Mouse (Mus musculus): ENCODE measurements at regions not wholly inside any gene's neighbourhood (a gene's known extent, or its start where the extent isn't known, plus 50 kb on each side); places are given as distances from the start of the nearest gene placed in this dataset.

GRCm38 (mm10) chr14:61803421-61803925 is 196.2 kb downstream of the Kcnrg start:
- Histone ChIP-seq H3K4me3 (ENCODE audit: control insufficient read depth in 1 of 2, insufficient read depth in 1 of 2, low read depth in 2 of 2, low read length in 2 of 2) (no peak overlapping the region), H3K4me1 (ENCODE audit: control insufficient read depth in 1 of 2, insufficient read depth in 2 of 2, low read length in 2 of 2) (no peaks in the 10 kb centered on the region), H3K79me2 (ENCODE audit: control insufficient read depth, insufficient read depth, low read length, poor library complexity) (no peaks in the 10 kb centered on the region), H3K36me3 (ENCODE audit: control insufficient read depth in 1 of 2, insufficient read depth in 2 of 2, low read length in 2 of 2) (no peaks in the 10 kb centered on the region), H3K27ac (ENCODE audit: control insufficient read depth, low read depth, low read length) (no peak overlapping the region), H3K9me3 (replicated peaks; ENCODE audit: insufficient read depth, low read length) (no peaks in the 10 kb centered on the region), H3K27me3 (ENCODE audit: control insufficient read depth in 1 of 2, insufficient read depth in 2 of 2, low read length in 2 of 2) (no peaks in the 10 kb centered on the region; a peak in 1 of 4 replicates), H3K9ac (ENCODE audit: control insufficient read depth, low read depth, low read length, poor library complexity, severe bottlenecking) (no peak overlapping the region)
- TF ChIP-seq ETS1 (IDR thresholded peaks at IDR 0.05; ENCODE audit: low read depth, low read length) (no peak), MYB (IDR thresholded peaks at IDR 0.05; ENCODE audit: low read depth, low read length) (no peak), GABPA (IDR thresholded peaks at IDR 0.05; ENCODE audit: low read depth, low read length) (no peak), MAX (IDR thresholded peaks at IDR 0.05; ENCODE audit: low read length) (no peak), GATA1 (IDR thresholded peaks at IDR 0.05; ENCODE audit: low read depth, low read length) (no peak), BHLHE40 (IDR thresholded peaks at IDR 0.05; ENCODE audit: borderline replicate concordance, low read depth, low read length) (no peak), SMC3 (IDR thresholded peaks at IDR 0.05; ENCODE audit: low read depth, low read length) (no peak), ZKSCAN1 (IDR thresholded peaks at IDR 0.05; ENCODE audit: low read depth, low read length) (no peak), TAL1 (IDR thresholded peaks at IDR 0.05; ENCODE audit: low read length) (no peak), E2F4 (IDR thresholded peaks at IDR 0.05; ENCODE audit: borderline replicate concordance, low read depth, low read length) (no peak), ELF1 (IDR thresholded peaks at IDR 0.05; ENCODE audit: low read depth, low read length) (no peak), UBTF (IDR thresholded peaks at IDR 0.05; ENCODE audit: borderline replicate concordance, insufficient read depth, low read depth, low read length) (no peak)
- DNase-seq (ENCODE audit: low read depth, low spot score) = no peak

- no peaks in the 10 kb centered on the region; a peak in 1 of 4 replicates for H3K27me3 ChIP-seq (ENCODE audit: control insufficient read depth in 1 of 2, insufficient read depth in 2 of 2, low read length in 2 of 2)
- H3K4me1 ChIP-seq (ENCODE audit: control insufficient read depth in 1 of 2, insufficient read depth in 2 of 2, low read length in 2 of 2) = no peaks in the 10 kb centered on the region
- TF ChIP-seq BHLHE40 (IDR thresholded peaks at IDR 0.05; ENCODE audit: borderline replicate concordance, low read depth, low read length) = no peak
- no peak for TF ChIP-seq POLR2AphosphoS5 (IDR thresholded peaks at IDR 0.05; ENCODE audit: borderline replicate concordance, low read depth, low read length)
- no peak for TF ChIP-seq MAZ (IDR thresholded peaks at IDR 0.05; ENCODE audit: low read depth, low read length)
- TF ChIP-seq MAFK (IDR thresholded peaks at IDR 0.05; ENCODE audit: borderline replicate concordance, low read depth, low read length) = no peak
- no peak for TF ChIP-seq RCOR1 (IDR thresholded peaks at IDR 0.05; ENCODE audit: low read depth, low read length)
- TF ChIP-seq POLR2AphosphoS2 (IDR thresholded peaks at IDR 0.05; ENCODE audit: low read length) = no peak
- TF ChIP-seq CTCF (IDR thresholded peaks at IDR 0.05 in 2 of 3, conservative IDR thresholded peaks at IDR 0.05 in 1 of 3; ENCODE audit: control insufficient read depth in 1 of 3, insufficient read depth in 1 of 3, low read depth in 2 of 3, low read length in 3 of 3, poor library complexity in 1 of 3, severe bottlenecking in 1 of 3) = no peak
- no peak for TF ChIP-seq TCF12 (IDR thresholded peaks at IDR 0.05; ENCODE audit: low read depth, low read length)
- H3K27ac ChIP-seq (ENCODE audit: control insufficient read depth, low read depth, low read length) = no peak overlapping the region
- no peak for DNase-seq (ENCODE audit: low read depth, low spot score)
- no peak overlapping the region for H3K4me3 ChIP-seq (ENCODE audit: control insufficient read depth in 1 of 2, insufficient read depth in 1 of 2, low read depth in 2 of 2, low read length in 2 of 2)
- H3K36me3 ChIP-seq (ENCODE audit: control insufficient read depth in 1 of 2, insufficient read depth in 2 of 2, low read length in 2 of 2) = no peaks in the 10 kb centered on the region
- no peaks in the 10 kb centered on the region for H3K9me3 ChIP-seq (replicated peaks; ENCODE audit: insufficient read depth, low read length)
- no peak overlapping the region for H3K9ac ChIP-seq (ENCODE audit: control insufficient read depth, low read depth, low read length, poor library complexity, severe bottlenecking)
- no peaks in the 10 kb centered on the region for H3K79me2 ChIP-seq (ENCODE audit: control insufficient read depth, insufficient read depth, low read length, poor library complexity)
These were observed 198.2 kb downstream of the Kcnrg start for GRCm38 (mm10) chr14:61805433-61805832.

Measured in MEL (cell line).